Mouse (Mus musculus) embryonic facial prominence, embryonic 14.5 days (tissue): ENCODE data around the gene Phox2b. TPM values are rescaled to one million over a fixed set of nuclear protein-coding genes. Genes with fewer than 3 reads are reported as not detected.
A peak's percentile ranks its signal among the peaks of the same experiment; 100 is the strongest.

Experiments used
- ATAC-seq: fragments of 200-750 bp; cut with Nextera tagmentation; 2 replicates; pipeline ENCODE4 v1.8.0; 2017; ENCODE audit warnings: low read depth, moderate number of reproducible peaks, moderate TSS enrichment
- DNase-seq: peaks from one replicate; pipeline ENCODE4 v3.0.0-alpha.2; 2015; ENCODE audit warnings: low spot score
- H3K27ac ChIP-seq: fragments of 300-500 bp; sonication (generic); replicated peaks from 2 replicates; pipeline ENCODE4 v1.5.1; 2014; ENCODE audit warnings: low read depth, mild to moderate bottlenecking, low read length, moderate library complexity
- H3K27me3 ChIP-seq: fragments of 300-500 bp; sonication (generic); replicated peaks from 2 replicates; pipeline ENCODE4 v1.6.1; 2014; ENCODE audit warnings: low read length; ENCODE audit not compliant: control insufficient read depth, insufficient read depth
- H3K36me3 ChIP-seq: fragments of 300-500 bp; sonication (generic); 2 replicates; pipeline ENCODE4 v1.6.1; 2014; ENCODE audit warnings: low read length, mixed read lengths; ENCODE audit not compliant: control insufficient read depth, insufficient read depth
- H3K4me1 ChIP-seq: fragments of 300-500 bp; sonication (generic); 2 replicates; pipeline ENCODE4 v1.6.1; 2014; ENCODE audit warnings: antibody characterized with exemption, low read length; ENCODE audit not compliant: control insufficient read depth, insufficient read depth
- H3K4me2 ChIP-seq: fragments of 300-500 bp; sonication (generic); 2 replicates; pipeline ENCODE4 v1.6.1; 2014; ENCODE audit warnings: low read depth, mild to moderate bottlenecking, low read length, moderate library complexity, mixed read lengths
- H3K4me3 ChIP-seq: fragments of 300-500 bp; sonication (generic); 2 replicates; pipeline ENCODE4 v1.5.1; 2014; ENCODE audit warnings: low read depth, mild to moderate bottlenecking, low read length
- H3K9ac ChIP-seq: fragments of 300-500 bp; sonication (generic); 2 replicates; pipeline ENCODE4 v1.6.1; 2014; ENCODE audit warnings: low read depth, mild to moderate bottlenecking, low read length, moderate library complexity, mixed read lengths
- H3K9me3 ChIP-seq: fragments of 300-500 bp; sonication (generic); 2 replicates; pipeline ENCODE4 v1.6.1; 2016; ENCODE audit warnings: low read length; ENCODE audit not compliant: control insufficient read depth
- WGBS: fragments of 180-500 bp; shearing (Covaris S2); extraction: QIAGEN DNeasy Blood & Tissue Kit; methylation state at CpG from one replicate; pipeline ENCODE4 v1.1.7; 2014; 5-methylcytosine and 5-hydroxymethylcytosine counted together
- microRNA-seq: library from miRNA; unstranded; fragments of <30 nt; microRNA quantifications from one replicate; pipeline ENCODE4, GENCODE M21; 2016; ENCODE audit warnings: borderline number of aligned reads
- polyA plus RNA-seq: library from polyadenylated mRNA; unstranded; fragments of >200 nt; fragmentation: Nextera tagmentation; extraction: Ambion mirVana; gene quantifications from 2 replicates; pipeline ENCODE4 v1.2.1, GENCODE M21; 2014

The Phox2b gene
- polyA plus RNA-seq, 1 experiment from 2014 or later = 2.4 TPM

GRCm38 (mm10) chr5:67048003-67048402 is 51.1 kb downstream of the Phox2b start:
- ATAC-seq (peak; percentile 67; the same call in 1 of the 2 replicates), DNase-seq (peak; percentile 87)
- H3K9ac ChIP-seq = no peak overlapping the region
- 14% methylated on average over 4 of the region's 4 CpGs for WGBS
- no peak overlapping the region for H3K4me3 ChIP-seq
- H3K4me2 ChIP-seq = no peak overlapping the region
- no peak overlapping the region for H3K27ac ChIP-seq
- H3K4me1 ChIP-seq = no peaks in the 10 kb centered on the region
- peaks cover 30% of the 10 kb centered on the region; the same call in 1 of the 2 replicates for H3K36me3 ChIP-seq
- no peaks in the 10 kb centered on the region for H3K27me3 ChIP-seq
- no peaks in the 10 kb centered on the region for H3K9me3 ChIP-seq

Small RNA genes within 50 kb of the gene (microRNA-seq; reads per million reads assigned to microRNA genes)
- not detected for gene Gm23841

Other genes with a start within 250 kb of the Phox2b start
- 73.0 and 78.9 TPM in 2 replicates for gene Tmem33, start 161.3 kb upstream of the Phox2b start, polyA plus RNA-seq
- 104 and 106 TPM in 2 replicates for gene Slc30a9, start 207.7 kb upstream of the Phox2b start, polyA plus RNA-seq